In the genomic region with DNA sequence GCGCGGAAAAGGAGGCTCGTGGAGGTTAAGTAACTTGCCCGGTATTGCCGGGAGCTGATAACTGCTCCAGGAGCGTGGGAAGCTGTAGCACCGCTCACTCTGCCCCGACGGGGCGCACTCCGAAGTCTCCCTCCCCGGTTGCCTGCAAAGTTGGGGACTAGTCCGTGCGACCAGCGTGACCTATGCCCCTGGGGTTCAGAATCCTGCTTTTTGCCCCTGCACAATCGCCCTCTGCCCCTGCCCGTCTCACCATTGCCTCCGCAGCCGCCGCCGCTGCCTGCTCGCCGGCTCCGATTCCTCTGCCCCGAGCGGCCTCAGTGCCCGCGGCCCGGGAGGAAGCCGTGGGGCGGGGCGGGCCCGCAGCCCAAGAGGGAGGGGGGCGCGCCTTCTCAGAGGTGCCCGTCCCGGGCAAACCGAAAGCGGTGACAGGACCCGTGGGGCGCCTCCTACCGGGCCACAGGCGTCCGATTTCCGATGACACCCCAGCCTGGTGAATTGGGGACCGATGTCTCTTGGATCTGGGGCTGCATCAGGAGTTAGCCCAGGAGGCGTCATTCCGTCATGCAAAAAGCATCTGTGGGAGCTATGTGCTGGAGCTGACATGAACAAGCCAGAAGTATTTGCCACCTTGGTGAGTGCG, we compare ENCODE assay signal across 8 mouse cellular contexts. TPM values are rescaled to one million over a fixed set of nuclear protein-coding genes. Genes with fewer than 3 reads are reported as not detected.
DNase-seq lines count a peak whose midpoint lies in the region; ATAC-seq lines count a peak whose summit lies in the region.

A gene (minus strand): TSS at position 338 of the 640 bp plus-strand sequence.

- peak within 1 kb of the TSS; percentile 81 for H3K9ac ChIP-seq in intestine, embryonic 16.5 days (ENCODE audit: low read depth, low read length)
- H3K9ac ChIP-seq in liver, embryonic 16.5 days (ENCODE audit: low read depth, low read length), result peak within 1 kb of the TSS; percentile 94
- H3K9ac ChIP-seq in neural tube, embryonic 11.5 days (ENCODE audit: low read length), result peak within 1 kb of the TSS; percentile 56

- no peaks in the 10 kb centered on the region for H3K9me3 ChIP-seq in intestine, embryonic 16.5 days (ENCODE audit: control insufficient read depth, low read length)
- H3K9me3 ChIP-seq in liver, embryonic 16.5 days (replicated peaks; ENCODE audit: control insufficient read depth, low read length), result no peaks in the 10 kb centered on the region
- H3K9me3 ChIP-seq in neural tube, embryonic 11.5 days (ENCODE audit: control insufficient read depth, low read length), result no peaks in the 10 kb centered on the region

- peak; percentile 86 for DNase-seq in urinary bladder, adult 18-20 months (ENCODE audit: low spot score in 2 of 2)
- DNase-seq in urinary bladder, postnatal 10 days (ENCODE audit: low spot score), result no peak
- DNase-seq in embryo, embryonic 10.5 days (ENCODE audit: low spot score), result peak; percentile 57
- peak; percentile 64 for DNase-seq in neural tube, embryonic 11.5 days (ENCODE audit: low spot score)
- DNase-seq in thymus, adult 18-20 months, result peak; percentile 83 to 87

- no peaks in the 10 kb centered on the region for H3K4me1 ChIP-seq in intestine, embryonic 16.5 days (ENCODE audit: control insufficient read depth, insufficient read depth, low read length)
- H3K4me1 ChIP-seq in liver, embryonic 16.5 days (ENCODE audit: control insufficient read depth, low read depth, low read length), result peaks cover 62% of the 10 kb centered on the region
- peaks cover 4% of the 10 kb centered on the region; the same call in 1 of the 2 replicates for H3K4me1 ChIP-seq in neural tube, embryonic 11.5 days (ENCODE audit: control insufficient read depth, insufficient read depth, low read length)

- peaks cover 4% of the 10 kb centered on the region for H3K36me3 ChIP-seq in intestine, embryonic 16.5 days (ENCODE audit: control insufficient read depth, insufficient read depth, low read length)
- H3K36me3 ChIP-seq in liver, embryonic 16.5 days (ENCODE audit: control insufficient read depth, insufficient read depth), result peaks cover 13% of the 10 kb centered on the region
- H3K36me3 ChIP-seq in neural tube, embryonic 11.5 days (ENCODE audit: control insufficient read depth, insufficient read depth, low read length), result no peaks in the 10 kb centered on the region

- H3K4me3 ChIP-seq in intestine, embryonic 16.5 days (ENCODE audit: low read length), result peak within 1 kb of the TSS; percentile 67
- peak within 1 kb of the TSS; percentile 84 for H3K4me3 ChIP-seq in liver, embryonic 16.5 days (ENCODE audit: low read depth, low read length)
- peak within 1 kb of the TSS; percentile 43 for H3K4me3 ChIP-seq in neural tube, embryonic 11.5 days (ENCODE audit: low read depth, low read length)

- H3K27me3 ChIP-seq in intestine, embryonic 16.5 days (replicated peaks; ENCODE audit: control insufficient read depth, insufficient read depth, low read length), result no peaks in the 10 kb centered on the region
- H3K27me3 ChIP-seq in liver, embryonic 16.5 days (ENCODE audit: control insufficient read depth, insufficient read depth, low read depth, low read length), result no peaks in the 10 kb centered on the region
- peaks cover 15% of the 10 kb centered on the region; the same call in 1 of the 2 replicates for H3K27me3 ChIP-seq in neural tube, embryonic 11.5 days (ENCODE audit: control insufficient read depth, insufficient read depth, low read length)

- WGBS in intestine, embryonic 16.5 days, result 1% methylated on average over 39 of the region's 49 CpGs
- WGBS in liver, embryonic 16.5 days (ENCODE audit: insufficient replicate concordance), result under 1% methylated on average over 49 of the region's 49 CpGs
- 3% methylated on average over 47 of the region's 49 CpGs for WGBS in neural tube, embryonic 11.5 days

- ATAC-seq in granulocyte monocyte progenitor cell, adult 5-6 weeks (replicated peaks; ENCODE audit: poor library complexity, severe bottlenecking), result peak; percentile 84
- peak; percentile 92 for ATAC-seq in intestine, embryonic 16.5 days
- ATAC-seq in liver, embryonic 16.5 days (ENCODE audit: low read depth), result peak; percentile 86
- peak; percentile 38; the same call in 1 of the 2 replicates for ATAC-seq in neural tube, embryonic 11.5 days (ENCODE audit: insufficient read depth, low FRiP score, low TSS enrichment)

- H3K27ac ChIP-seq in intestine, embryonic 16.5 days (ENCODE audit: low read length), result peak within 1 kb of the TSS; percentile 50
- H3K27ac ChIP-seq in liver, embryonic 16.5 days (ENCODE audit: low read length), result peak within 1 kb of the TSS; percentile 95
- no peak within 1 kb of the TSS for H3K27ac ChIP-seq in neural tube, embryonic 11.5 days (ENCODE audit: low read depth, low read length)

- peak within 1 kb of the TSS; percentile 77 for H3K4me2 ChIP-seq in intestine, embryonic 16.5 days (ENCODE audit: low read depth, low read length)
- H3K4me2 ChIP-seq in liver, embryonic 16.5 days (ENCODE audit: low read depth, low read length), result peak within 1 kb of the TSS; percentile 74
- peak within 1 kb of the TSS; percentile 61 for H3K4me2 ChIP-seq in neural tube, embryonic 11.5 days (ENCODE audit: low read depth)

RNA-seq across cellular contexts. Expression of the gene that starts here (rescaled TPM):
- total RNA-seq in granulocyte monocyte progenitor cell, adult 5-6 weeks (2014; fragmentation: Nextera tagmentation), result 12.4 and 43.7 TPM in 2 replicates
- total RNA-seq in granulocyte monocyte progenitor cell, adult 5-6 weeks (2017), result 8.6 and 16.5 TPM in 2 replicates
- polyA plus RNA-seq in intestine, embryonic 16.5 days (2015; fragmentation: Nextera tagmentation; extraction: Ambion mirVana), result 17.3 and 17.8 TPM in 2 replicates
- 54.9 and 62.8 TPM in 2 replicates for polyA plus RNA-seq in liver, embryonic 16.5 days (2015; fragmentation: Nextera tagmentation; extraction: Ambion mirVana)
- polyA plus RNA-seq in neural tube, embryonic 11.5 days (2014; fragmentation: Nextera tagmentation; extraction: Ambion mirVana), result 13.4 and 16.3 TPM in 2 replicates

Comparison
In these comparisons a context has a peak if more than half of its experiments do, and no peak if none do; other contexts are left out.
1. ATAC-seq: peak in every context shown above with its lines; median percentile 92 in intestine, embryonic 16.5 days; 86 in liver, embryonic 16.5 days; 84 in granulocyte monocyte progenitor cell, adult 5-6 weeks; 38 in neural tube, embryonic 11.5 days.